Mouse (Mus musculus): ENCODE results near the gene Supv3l1. TPM values are rescaled to one million over a fixed set of nuclear protein-coding genes. Genes with fewer than 3 reads are reported as not detected.

The Supv3l1 gene
- total and polyA plus RNA-seq, 2 experiments from 2014 or later = 15.5 to 26.6 TPM

DNA sequence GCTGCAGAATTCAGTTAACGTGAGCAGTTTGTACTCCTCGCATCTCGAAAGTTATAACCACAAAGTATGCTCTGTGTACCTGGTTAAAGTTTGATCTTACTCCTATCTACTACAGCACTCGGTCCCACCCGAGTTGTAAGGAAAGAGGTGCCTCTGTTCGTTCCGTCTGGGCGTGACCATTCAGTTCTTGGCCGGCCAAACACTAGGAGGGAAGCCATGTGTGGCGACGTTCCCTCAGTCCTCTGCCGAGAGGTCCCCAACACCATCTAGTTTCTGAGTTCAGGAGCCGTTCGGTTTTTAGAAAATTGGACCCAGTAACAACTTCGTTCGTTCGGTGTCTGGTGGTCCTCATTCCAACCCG lies 722 bp upstream of the Supv3l1 start:
- peak overlapping the region; percentile 93 for H3K27ac ChIP-seq (ENCODE audit: low read depth, low read length)
- H3K9me3 ChIP-seq (ENCODE audit: low read length) = no peaks in the 10 kb centered on the region
- 0 out of 2 replicates have a peak overlapping the region, but pooled peaks have one; percentile 98 for H3K9ac ChIP-seq (replicated peaks; ENCODE audit: low read length, poor library complexity, severe bottlenecking)
- peak overlapping the region; percentile 66 for H3K4me2 ChIP-seq (ENCODE audit: low read depth, low read length, poor library complexity, severe bottlenecking)
- ATAC-seq (ENCODE audit: low FRiP score) (no peak), DNase-seq (ENCODE audit: low spot score) (no peak)
- H3K4me3 ChIP-seq (ENCODE audit: low read depth, low read length) = peak overlapping the region; percentile 94
- no peak for TF ChIP-seq CTCF (IDR thresholded peaks at IDR 0.05)
- peaks cover 8% of the 10 kb centered on the region; the same call in 1 of the 2 replicates for H3K4me1 ChIP-seq (ENCODE audit: insufficient read depth, low read length)
- H3K36me3 ChIP-seq (ENCODE audit: insufficient read depth, low read length) = peaks cover 19% of the 10 kb centered on the region
- 43% methylated on average over 18 of the region's 18 CpGs for WGBS
- H3K27me3 ChIP-seq (ENCODE audit: insufficient read depth, low read length) = no peaks in the 10 kb centered on the region

DNA sequence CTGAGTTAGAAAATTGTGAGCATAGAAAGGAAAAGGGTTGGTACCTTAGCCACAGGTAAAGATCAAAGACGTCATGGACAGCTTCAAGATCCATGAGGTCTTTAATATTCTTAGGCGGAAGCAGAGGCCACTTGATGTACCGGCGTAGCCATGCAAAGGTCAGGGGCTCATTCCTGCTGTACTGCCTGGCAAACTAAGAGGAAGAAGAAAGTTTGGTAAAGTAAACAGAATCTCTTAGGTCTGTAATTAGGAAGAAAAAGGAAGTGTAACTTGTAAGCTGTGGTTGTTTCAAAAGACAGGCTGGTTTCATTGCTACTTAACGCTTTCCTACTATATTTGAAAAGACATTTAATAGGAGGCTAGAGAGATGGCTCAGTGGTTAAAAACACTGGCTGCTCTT lies 19.1 kb downstream of the Supv3l1 start:
- H3K36me3 ChIP-seq (ENCODE audit: insufficient read depth, low read length) = peaks cover 52% of the 10 kb centered on the region

DNA sequence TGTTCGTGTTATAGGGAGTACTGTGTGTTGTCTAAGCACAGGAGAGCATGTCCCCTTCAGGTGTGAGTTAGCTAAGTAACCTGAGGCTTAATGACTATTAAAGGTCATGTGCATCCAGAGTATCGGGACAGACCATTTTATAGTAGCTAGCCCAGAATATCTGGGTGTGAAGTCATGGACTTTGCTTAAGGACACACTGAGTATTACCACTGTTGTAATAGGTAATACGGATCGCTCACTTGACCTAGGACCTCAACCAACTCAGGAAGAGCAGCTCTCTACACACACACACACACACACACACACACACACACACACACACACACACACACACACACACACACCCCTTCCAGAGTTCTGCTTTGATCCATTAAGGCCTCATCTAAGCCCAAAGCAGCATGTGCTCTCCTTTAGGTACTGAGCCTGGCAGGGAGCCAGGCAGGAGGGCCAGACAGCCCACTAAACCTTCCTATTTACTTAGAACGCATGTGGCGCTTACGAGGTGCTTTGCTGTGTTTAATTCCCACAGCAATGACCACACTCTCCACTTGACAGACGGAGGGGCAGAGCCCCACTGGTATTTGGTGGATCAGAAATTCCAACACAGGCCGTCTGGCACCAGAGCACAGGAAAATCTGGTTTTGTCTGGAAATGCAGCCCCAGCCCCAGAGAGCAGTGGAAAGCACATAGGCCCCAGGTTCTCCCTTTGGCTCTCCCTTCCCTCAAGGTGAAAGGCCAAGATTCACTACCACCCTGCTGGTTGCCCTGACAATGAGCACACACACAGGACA lies 24.3 kb downstream of the Supv3l1 start:
- Histone ChIP-seq H3K4me2 (ENCODE audit: low read depth, low read length, poor library complexity, severe bottlenecking) (no peak overlapping the region), H3K4me1 (ENCODE audit: insufficient read depth, low read length) (no peaks in the 10 kb centered on the region), H3K36me3 (ENCODE audit: insufficient read depth, low read length) (peaks cover 15% of the 10 kb centered on the region), H3K27me3 (ENCODE audit: insufficient read depth, low read length) (no peaks in the 10 kb centered on the region), H3K9ac (replicated peaks; ENCODE audit: low read length, poor library complexity, severe bottlenecking) (no peak overlapping the region), H3K9me3 (ENCODE audit: low read length) (no peaks in the 10 kb centered on the region), H3K27ac (ENCODE audit: low read depth, low read length) (no peak overlapping the region), H3K4me3 (ENCODE audit: low read depth, low read length) (no peak overlapping the region)
- TF ChIP-seq CTCF (IDR thresholded peaks at IDR 0.05) = no peak
- DNase-seq (ENCODE audit: low spot score) (no peak), ATAC-seq (ENCODE audit: low FRiP score) (no peak)
- WGBS = 45% methylated on average over 9 of the region's 9 CpGs

More for the DNA sequence above, 19.1 kb downstream of the Supv3l1 start:
- Histone ChIP-seq H3K27me3 (ENCODE audit: insufficient read depth, low read length) (no peaks in the 10 kb centered on the region), H3K9ac (replicated peaks; ENCODE audit: low read length, poor library complexity, severe bottlenecking) (no peak overlapping the region), H3K4me1 (ENCODE audit: insufficient read depth, low read length) (no peaks in the 10 kb centered on the region), H3K4me3 (ENCODE audit: low read depth, low read length) (no peak overlapping the region), H3K9me3 (ENCODE audit: low read length) (no peaks in the 10 kb centered on the region), H3K4me2 (ENCODE audit: low read depth, low read length, poor library complexity, severe bottlenecking) (no peak overlapping the region), H3K27ac (ENCODE audit: low read depth, low read length) (no peak overlapping the region)
- no peak for DNase-seq (ENCODE audit: low spot score)
- no peak for TF ChIP-seq CTCF (IDR thresholded peaks at IDR 0.05)
- no peak for ATAC-seq (ENCODE audit: low FRiP score)
- WGBS = 95% methylated on average over 5 of the region's 5 CpGs

DNA sequence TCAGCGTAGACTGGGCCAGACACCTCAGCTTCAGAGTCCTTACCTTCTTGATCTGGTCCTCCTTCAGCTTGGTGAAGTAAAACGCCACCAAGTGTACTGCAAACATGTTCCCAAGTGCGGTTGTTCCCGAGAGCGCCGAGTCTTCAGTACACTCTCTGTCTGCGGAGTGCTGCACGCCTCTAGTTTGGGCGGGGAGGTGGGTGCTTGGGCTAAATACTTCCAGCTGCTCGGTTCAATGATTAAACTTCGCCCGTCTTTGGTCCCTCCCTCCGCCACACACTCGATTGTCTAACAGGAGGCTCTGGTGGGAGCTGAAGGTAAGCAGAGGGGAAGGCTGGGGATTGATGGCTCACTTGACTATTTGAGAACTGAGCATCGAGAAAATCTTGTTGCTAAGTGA lies 27.3 kb downstream of the Supv3l1 start, which contains the start of gene Hkdc1:
Gene Hkdc1, minus strand, starts transcription at position 237 of the 400 bp plus-strand sequence.
- no peaks in the 10 kb centered on the region for H3K27me3 ChIP-seq (ENCODE audit: insufficient read depth, low read length)
- H3K4me1 ChIP-seq (ENCODE audit: insufficient read depth, low read length) = no peaks in the 10 kb centered on the region
- no peak within 1 kb of the TSS for H3K4me2 ChIP-seq (ENCODE audit: low read depth, low read length, poor library complexity, severe bottlenecking)
- ATAC-seq (ENCODE audit: low FRiP score) (no peak), DNase-seq (ENCODE audit: low spot score) (no peak)
- no peaks in the 10 kb centered on the region for H3K9me3 ChIP-seq (ENCODE audit: low read length)
- no peak for TF ChIP-seq CTCF (IDR thresholded peaks at IDR 0.05)
- WGBS = 53% methylated on average over 15 of the region's 15 CpGs
- H3K27ac ChIP-seq (ENCODE audit: low read depth, low read length) = no peak within 1 kb of the TSS
- no peak within 1 kb of the TSS for H3K9ac ChIP-seq (replicated peaks; ENCODE audit: low read length, poor library complexity, severe bottlenecking)
- no peaks in the 10 kb centered on the region for H3K36me3 ChIP-seq (ENCODE audit: insufficient read depth, low read length)
- no peak within 1 kb of the TSS for H3K4me3 ChIP-seq (ENCODE audit: low read depth, low read length)

- Histone ChIP-seq H3K4me3 (ENCODE audit: low read depth, low read length) (no peak overlapping the region), H3K27ac (ENCODE audit: low read depth, low read length) (no peak overlapping the region), H3K4me2 (ENCODE audit: low read depth, low read length, poor library complexity, severe bottlenecking) (no peak overlapping the region), H3K9ac (replicated peaks; ENCODE audit: low read length, poor library complexity, severe bottlenecking) (no peak overlapping the region), H3K4me1 (ENCODE audit: insufficient read depth, low read length) (no peaks in the 10 kb centered on the region), H3K9me3 (ENCODE audit: low read length) (no peaks in the 10 kb centered on the region), H3K36me3 (ENCODE audit: insufficient read depth, low read length) (no peaks in the 10 kb centered on the region), H3K27me3 (ENCODE audit: insufficient read depth, low read length) (no peaks in the 10 kb centered on the region)
- no peak for TF ChIP-seq CTCF (IDR thresholded peaks at IDR 0.05)
- ATAC-seq (ENCODE audit: low FRiP score) (no peak), DNase-seq (ENCODE audit: low spot score) (peak; percentile 34)
- 89% methylated on average over 3 of the region's 3 CpGs for WGBS
Observed at GRCm38 (mm10) chr10:62421127-62421526, 28.4 kb downstream of the Supv3l1 start.

GRCm38 (mm10) chr10:62420399-62420798 lies 29.1 kb downstream of the Supv3l1 start:
- Histone ChIP-seq H3K9me3 (ENCODE audit: low read length) (no peaks in the 10 kb centered on the region), H3K4me3 (ENCODE audit: low read depth, low read length) (no peak overlapping the region), H3K4me1 (ENCODE audit: insufficient read depth, low read length) (no peaks in the 10 kb centered on the region), H3K4me2 (ENCODE audit: low read depth, low read length, poor library complexity, severe bottlenecking) (no peak overlapping the region), H3K27ac (ENCODE audit: low read depth, low read length) (no peak overlapping the region), H3K36me3 (ENCODE audit: insufficient read depth, low read length) (no peaks in the 10 kb centered on the region), H3K9ac (replicated peaks; ENCODE audit: low read length, poor library complexity, severe bottlenecking) (no peak overlapping the region), H3K27me3 (ENCODE audit: insufficient read depth, low read length) (no peaks in the 10 kb centered on the region)
- ATAC-seq (ENCODE audit: low FRiP score) (no peak), DNase-seq (ENCODE audit: low spot score) (no peak)
- 77% methylated on average over 6 of the region's 6 CpGs for WGBS
- TF ChIP-seq CTCF (IDR thresholded peaks at IDR 0.05) = no peak

All from midbrain, postnatal 0 days (tissue).